Mouse (Mus musculus) spleen, postnatal 36 days (tissue): ENCODE results near the gene Uri1.

Experiments used
- DNase-seq, 2 experiments: peaks; one replicate each; pipeline ENCODE4 v3.0.0; 2022; ENCODE audit warnings: low spot score in 2 of 2, mixed read lengths in 1 of 2

Uri1 gene

GRCm38 (mm10) chr7:38023451-38023850, at the start of gene Uri1:
Uri1 (minus strand) TSS chr7:38023551.
- DNase-seq, result no peak

DNA sequence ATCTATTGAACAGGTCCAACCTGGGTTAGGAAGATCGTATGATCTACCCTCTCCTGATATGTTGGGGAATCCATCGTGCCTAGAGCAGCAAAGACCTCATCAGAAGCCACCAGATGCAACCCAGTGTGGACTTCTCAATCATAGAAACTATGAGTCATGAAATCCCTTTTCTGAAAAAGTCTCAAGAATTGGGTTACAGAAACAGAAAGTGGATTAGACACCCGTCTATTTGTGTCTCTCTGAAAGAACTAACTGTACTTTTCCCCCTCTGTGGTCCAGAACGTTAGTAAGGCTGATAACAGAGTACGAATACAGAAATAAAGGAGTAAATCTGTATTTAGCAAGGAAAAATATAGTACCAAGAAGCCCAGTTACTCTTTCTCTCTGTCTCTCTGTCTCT, 47.7 kb upstream of the Uri1 start:
- no peak for DNase-seq

DNA sequence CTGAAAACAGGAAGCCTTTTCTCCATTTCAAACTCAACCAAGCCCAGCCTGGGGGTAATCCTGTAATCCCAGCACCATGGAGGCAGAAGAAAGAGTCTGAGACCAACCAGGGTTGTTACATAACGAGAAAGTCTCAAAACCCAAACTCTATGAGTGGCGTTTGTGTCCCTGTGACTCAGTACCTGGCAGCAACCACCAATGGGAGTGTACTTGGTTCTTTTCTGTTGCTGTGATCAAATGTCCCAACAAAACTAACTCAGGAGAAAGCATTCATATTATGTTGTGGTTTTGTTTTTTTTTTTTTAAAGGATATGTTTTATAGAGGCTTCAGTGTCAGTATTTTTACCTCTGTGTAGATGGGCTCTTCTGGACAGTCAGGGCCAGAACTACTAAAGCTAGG, 47.3 kb upstream of the Uri1 start:
- DNase-seq, result no peak

DNA sequence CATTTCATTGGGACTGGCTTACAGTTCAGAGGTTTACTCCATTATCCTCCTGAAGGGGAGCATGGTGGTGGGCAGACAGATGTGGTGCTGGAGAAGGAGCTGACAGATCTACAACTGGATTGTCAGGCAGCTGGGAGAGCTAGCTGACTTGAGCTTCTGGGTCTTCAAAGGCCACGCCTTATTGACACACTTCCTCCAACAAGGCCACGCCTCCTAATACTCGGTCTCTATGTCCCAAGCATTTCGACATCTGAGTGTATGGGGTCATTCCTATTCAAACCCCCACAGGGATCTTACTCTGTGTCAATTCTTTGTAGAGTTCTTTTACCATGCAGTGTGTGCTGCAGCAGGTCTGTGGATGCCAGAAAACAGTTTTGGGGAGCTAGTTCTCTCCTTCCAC, 41.1 kb upstream of the Uri1 start:
- DNase-seq, result no peak

- peak; percentile 73 to 76 for DNase-seq
Measured at GRCm38 (mm10) chr7:38061060-38061970, 38.0 kb upstream of the Uri1 start.

DNA sequence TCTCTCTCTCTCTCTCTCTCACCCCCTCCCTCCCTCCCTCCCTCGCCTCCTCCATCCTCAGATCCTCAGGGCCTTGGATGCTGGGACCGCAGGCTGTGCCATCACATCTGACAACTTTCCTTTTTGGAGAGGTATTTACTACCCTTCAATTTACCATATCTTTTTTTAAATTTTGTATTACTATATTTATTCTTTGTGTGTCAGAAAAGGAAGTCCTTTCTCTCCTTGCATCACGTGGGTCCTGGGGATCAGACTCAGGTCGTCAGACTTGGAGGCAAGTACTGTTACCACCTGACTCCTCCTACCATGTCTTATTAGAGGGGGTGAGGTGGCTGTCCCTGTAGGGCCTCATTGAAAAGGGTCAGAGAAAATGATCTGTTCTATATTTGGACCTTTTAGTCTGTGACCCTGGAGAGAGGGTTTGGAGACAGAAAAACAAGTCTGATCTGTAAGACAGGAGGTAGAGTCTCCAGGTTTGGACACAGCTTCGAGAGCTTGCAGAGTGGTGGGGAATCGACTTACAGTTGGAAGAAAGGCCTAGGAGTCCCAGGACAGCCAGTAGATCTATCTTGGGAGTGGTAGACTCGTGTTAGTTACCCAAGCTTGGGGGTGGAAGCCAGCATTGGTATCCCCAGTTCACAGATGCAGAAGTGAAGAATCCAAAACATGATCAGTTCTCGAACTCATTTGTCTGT, 36.4 kb upstream of the Uri1 start:
- no peak for DNase-seq

- DNase-seq, result no peak
Measured at GRCm38 (mm10) chr7:38059096-38059495, 35.7 kb upstream of the Uri1 start.

DNA sequence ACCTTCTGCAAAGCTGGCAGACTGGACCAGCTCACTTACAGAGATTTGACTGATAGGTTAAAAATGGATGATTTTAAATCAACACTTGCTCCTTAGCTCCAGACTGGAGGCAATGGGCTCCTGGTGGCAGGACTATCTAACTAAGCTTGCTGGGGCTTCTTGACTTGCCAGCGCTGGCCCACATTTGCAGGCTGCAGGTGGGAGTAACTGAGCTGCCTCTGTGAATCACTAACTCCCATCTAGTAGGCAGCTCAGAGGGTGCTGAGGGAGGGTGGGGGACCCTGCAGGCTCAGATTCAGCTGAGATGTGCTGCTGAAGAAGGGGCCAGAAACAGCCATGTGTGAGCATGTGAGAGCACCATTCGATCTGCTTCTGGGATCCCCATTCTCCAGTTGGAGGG, 32.6 kb upstream of the Uri1 start:
- no peak for DNase-seq

GRCm38 (mm10) chr7:38054246-38054645, 30.9 kb upstream of the Uri1 start:
- no peak for DNase-seq

DNA sequence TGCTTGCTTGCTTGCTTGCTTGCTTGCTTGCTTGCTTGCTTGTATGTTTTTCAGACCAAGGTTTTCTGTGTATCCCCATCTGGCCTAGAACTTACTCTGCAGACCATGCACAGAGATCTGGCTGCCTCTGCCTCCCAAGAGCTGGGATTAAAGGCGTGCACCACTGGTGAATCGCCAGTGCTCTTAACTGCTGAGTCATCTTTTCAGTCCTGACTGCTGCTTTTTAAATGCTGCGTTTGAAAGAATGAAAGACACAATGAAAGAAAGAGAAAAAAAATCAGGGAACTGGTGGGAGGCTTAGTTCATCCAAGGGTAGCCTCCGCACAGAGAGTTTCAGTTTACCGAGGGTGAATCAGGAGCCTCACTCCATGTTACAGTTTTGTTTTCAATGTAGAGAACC, 23.9 kb upstream of the Uri1 start:
- no peak for DNase-seq

GRCm38 (mm10) chr7:38041244-38041643, 17.9 kb upstream of the Uri1 start:
- DNase-seq, result no peak

GRCm38 (mm10) chr7:38037586-38037985, 14.2 kb upstream of the Uri1 start:
- no peak for DNase-seq

GRCm38 (mm10) chr7:38031183-38031582, 7.8 kb upstream of the Uri1 start:
- DNase-seq, result no peak

- DNase-seq, result no peak
Measured at GRCm38 (mm10) chr7:38030606-38031005, 7.3 kb upstream of the Uri1 start.

DNA sequence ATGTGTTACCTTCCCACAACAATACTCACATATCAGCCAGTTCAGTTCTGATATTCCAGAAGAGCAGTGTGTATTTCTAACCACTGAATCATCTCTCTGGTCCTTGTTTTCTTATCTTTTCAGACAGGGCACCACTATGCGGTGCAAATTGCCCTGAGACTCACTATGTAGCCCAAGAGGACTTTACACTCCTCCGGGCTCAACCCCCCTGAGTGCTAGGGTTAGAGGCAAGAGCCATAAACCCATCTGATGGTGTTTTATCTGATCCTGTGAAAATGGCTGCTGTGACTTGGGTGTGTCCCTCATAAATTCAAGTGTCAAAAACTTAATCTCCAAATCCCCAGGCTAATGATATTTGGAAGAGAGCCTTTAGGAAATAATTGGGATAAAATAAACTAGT, 6.6 kb upstream of the Uri1 start:
- no peak for DNase-seq

- no peak for DNase-seq
Measured at GRCm38 (mm10) chr7:38029083-38029482, 5.7 kb upstream of the Uri1 start.

- DNase-seq, result no peak
Measured at GRCm38 (mm10) chr7:38027940-38028600, 4.7 kb upstream of the Uri1 start.

- DNase-seq, result no peak
Measured at GRCm38 (mm10) chr7:38024839-38025238, 1.5 kb upstream of the Uri1 start.

DNA sequence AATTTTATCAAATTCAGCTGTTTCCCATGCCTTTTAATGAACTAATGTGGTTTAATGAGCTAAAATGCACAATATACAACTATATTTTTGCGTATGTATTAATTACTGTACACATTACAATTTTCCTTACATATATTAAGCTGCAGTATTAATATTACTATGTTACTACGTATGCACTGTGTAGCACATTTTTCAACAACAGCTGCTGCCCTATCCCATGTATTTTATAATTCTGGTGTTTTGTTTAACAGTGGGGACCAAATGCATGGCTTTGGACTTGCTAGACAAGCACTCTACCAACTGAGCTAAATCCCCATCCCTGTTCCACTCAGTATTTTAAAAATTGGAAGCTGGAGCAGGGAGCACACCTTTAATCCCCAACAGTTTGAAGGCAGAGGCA, 3.6 kb downstream of the Uri1 start:
- no peak for DNase-seq

DNA sequence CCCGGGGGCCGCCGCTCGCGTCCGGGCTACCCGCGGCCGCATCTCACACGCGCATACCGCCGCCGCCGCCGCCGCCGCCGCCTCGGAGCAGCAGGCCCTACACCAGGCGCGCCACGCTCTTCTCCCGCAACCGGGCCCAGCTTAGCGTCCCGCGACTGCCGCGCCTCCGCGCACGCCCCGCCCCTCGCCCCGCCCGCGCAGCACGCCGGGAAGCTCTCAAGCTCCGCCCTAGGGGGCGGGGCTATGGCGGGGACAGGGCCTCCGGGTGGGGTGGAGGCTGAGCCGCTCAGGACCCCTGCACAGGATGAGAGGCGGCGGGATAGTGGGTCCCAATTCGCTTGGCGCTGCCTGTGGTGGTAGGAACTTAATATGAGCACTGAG, 4.0 kb downstream of the Uri1 start:
- DNase-seq, result peak; percentile 87 to 90

- peak; percentile 70 to 75 for DNase-seq
Measured at GRCm38 (mm10) chr7:38018416-38019368, 4.7 kb downstream of the Uri1 start.
